11 mouse cellular contexts compared by ENCODE assay signal in genomic region chr13:54994576-54994975, GRCm38 (mm10). TPM values are rescaled to one million over a fixed set of nuclear protein-coding genes. Genes with fewer than 3 reads are reported as not detected.
DNase-seq lines count a peak whose midpoint lies in the region; ATAC-seq and TF ChIP-seq lines count a peak whose summit lies in the region.
"Had no signal": no experiment of that assay in that cellular context is flagged by ENCODE, and none has a peak within 500 bp of the region (broad histone marks: within the 10 kb centered on the region; RNA-seq: fewer than 3 reads in every experiment).

No protein-coding gene starts in this region.

- H3K27ac ChIP-seq in heart, postnatal 0 days (ENCODE audit: low read depth), result no peak overlapping the region
- peak overlapping the region; percentile 17; the same call in 1 of the 2 replicates for H3K27ac ChIP-seq in forebrain, embryonic 14.5 days (ENCODE audit: low read depth, low read length)
- H3K27ac ChIP-seq in midbrain, embryonic 11.5 days (ENCODE audit: low read depth, low read length), result peak overlapping the region; percentile 51
- H3K27ac ChIP-seq: intestine, embryonic 15.5 days; liver, embryonic 13.5 days had no signal

- intact Hi-C loops in heart, postnatal 25 days (cut with DNase I), result no loop called here

- 0 out of 2 replicates have a peak, but pooled peaks cover 4% of the 10 kb centered on the region for H3K27me3 ChIP-seq in heart, postnatal 0 days (ENCODE audit: control insufficient read depth, insufficient read depth, low read length)
- no peaks in the 10 kb centered on the region for H3K27me3 ChIP-seq in forebrain, embryonic 14.5 days (replicated peaks; ENCODE audit: control insufficient read depth, insufficient read depth, low read length)
- peaks cover 2% of the 10 kb centered on the region for H3K27me3 ChIP-seq in midbrain, embryonic 11.5 days (ENCODE audit: control insufficient read depth, insufficient read depth, low read length)
- H3K27me3 ChIP-seq: intestine, embryonic 15.5 days had no signal

- H3K4me1 ChIP-seq in heart, postnatal 0 days (ENCODE audit: control insufficient read depth, insufficient read depth), result no peaks in the 10 kb centered on the region
- peaks cover 17% of the 10 kb centered on the region for H3K4me1 ChIP-seq in forebrain, embryonic 14.5 days (ENCODE audit: control insufficient read depth, insufficient read depth, low read length)
- peaks cover 24% of the 10 kb centered on the region for H3K4me1 ChIP-seq in midbrain, embryonic 11.5 days (ENCODE audit: control insufficient read depth, insufficient read depth, low read length)
- H3K4me1 ChIP-seq: intestine, embryonic 15.5 days; liver, embryonic 13.5 days had no signal

- no peak for ATAC-seq in heart, postnatal 0 days (ENCODE audit: insufficient read depth, low read depth)
- ATAC-seq in forebrain, embryonic 14.5 days, result no peak
- peak; percentile 63 for ATAC-seq in midbrain, embryonic 11.5 days (ENCODE audit: low FRiP score)
- ATAC-seq: intestine, embryonic 15.5 days had no signal

- TF ChIP-seq EP300 in heart, postnatal 0 days (IDR thresholded peaks at IDR 0.05; ENCODE audit: low read depth), result no peak

- H3K9me3 ChIP-seq in heart, postnatal 0 days (replicated peaks; ENCODE audit: control insufficient read depth, low read length), result no peaks in the 10 kb centered on the region
- no peaks in the 10 kb centered on the region for H3K9me3 ChIP-seq in forebrain, embryonic 14.5 days (replicated peaks; ENCODE audit: control insufficient read depth, low read length)
- no peaks in the 10 kb centered on the region for H3K9me3 ChIP-seq in midbrain, embryonic 11.5 days (ENCODE audit: control insufficient read depth, low read length)
- H3K9me3 ChIP-seq: intestine, embryonic 15.5 days; liver, embryonic 13.5 days had no signal

- no peaks in the 10 kb centered on the region for H3K36me3 ChIP-seq in heart, postnatal 0 days (replicated peaks; ENCODE audit: control insufficient read depth, insufficient read depth, low read length)
- H3K36me3 ChIP-seq in forebrain, embryonic 14.5 days (ENCODE audit: control insufficient read depth, insufficient read depth, low read length), result 0 out of 2 replicates have a peak, but pooled peaks cover 4% of the 10 kb centered on the region
- H3K36me3 ChIP-seq in midbrain, embryonic 11.5 days (ENCODE audit: control insufficient read depth, insufficient read depth, low read length), result no peaks in the 10 kb centered on the region
- H3K36me3 ChIP-seq: intestine, embryonic 15.5 days; liver, embryonic 13.5 days had no signal

- H3K4me3 ChIP-seq in heart, postnatal 0 days (ENCODE audit: low read depth, low read length), result no peak overlapping the region
- no peak overlapping the region for H3K4me3 ChIP-seq in forebrain, embryonic 14.5 days (ENCODE audit: low read depth, low read length)
- no peak overlapping the region for H3K4me3 ChIP-seq in midbrain, embryonic 11.5 days (ENCODE audit: low read depth, low read length)
- H3K4me3 ChIP-seq: intestine, embryonic 15.5 days; liver, embryonic 13.5 days had no signal

- DNase-seq in heart, postnatal 0 days (ENCODE audit: low spot score), result peak; percentile 10
- DNase-seq in heart, postnatal 25 days (ENCODE audit: low spot score), result no peak
- DNase-seq in forebrain, embryonic 14.5 days (ENCODE audit: low spot score), result peak; percentile 62
- peak; percentile 93 for DNase-seq in midbrain, embryonic 11.5 days (ENCODE audit: low spot score, missing footprints)
- DNase-seq in retina, postnatal 1 day, result peak; percentile 93
- no peak for DNase-seq in lung, postnatal 4 days
- DNase-seq in frontal cortex, postnatal 36 days (ENCODE audit: low spot score in 2 of 2), result no peak
- no peak for DNase-seq in lung, postnatal 36 days
- DNase-seq: liver, embryonic 13.5 days had no signal

- 24% methylated on average over 4 of the region's 4 CpGs for WGBS in heart, postnatal 0 days
- WGBS in forebrain, embryonic 14.5 days, result 7% methylated on average over 4 of the region's 4 CpGs
- 7% methylated on average over 4 of the region's 4 CpGs for WGBS in midbrain, embryonic 11.5 days

- no peak for TF ChIP-seq CTCF in heart, postnatal 0 days (IDR thresholded peaks at IDR 0.05; ENCODE audit: low read depth)

- H3K4me2 ChIP-seq in heart, postnatal 0 days (ENCODE audit: low read depth, low read length), result no peak overlapping the region
- H3K4me2 ChIP-seq in forebrain, embryonic 14.5 days (ENCODE audit: low read length), result no peak overlapping the region
- H3K4me2 ChIP-seq in midbrain, embryonic 11.5 days, result no peak overlapping the region
- H3K4me2 ChIP-seq: intestine, embryonic 15.5 days; liver, embryonic 13.5 days had no signal

- H3K9ac ChIP-seq in heart, postnatal 0 days (replicated peaks; ENCODE audit: low read depth, low read length), result no peak overlapping the region
- no peak overlapping the region for H3K9ac ChIP-seq in forebrain, embryonic 14.5 days (ENCODE audit: low read length)
- H3K9ac ChIP-seq in midbrain, embryonic 11.5 days (ENCODE audit: low read length), result no peak overlapping the region
- H3K9ac ChIP-seq: intestine, embryonic 15.5 days; liver, embryonic 13.5 days had no signal

RNA-seq across cellular contexts. Expression of gene Hk3, which starts 26.6 kb away (rescaled TPM):
- 0.38 and 1.0 TPM in 2 replicates for total RNA-seq in heart, postnatal 0 days (2014; rRNA removed; ENCODE audit: low replicate concordance)
- 0.38 and 0.62 TPM in 2 replicates for polyA plus RNA-seq in heart, postnatal 0 days (2015; fragmentation: Nextera tagmentation; extraction: Ambion mirVana)
- under 1 TPM; 0.95 to 0.99 TPM for total RNA-seq in heart, postnatal 25 days (2021)
- 0.80 and 1.1 TPM in 2 replicates for polyA plus RNA-seq in forebrain, embryonic 14.5 days (2014; fragmentation: Nextera tagmentation; extraction: Ambion mirVana)
- polyA plus RNA-seq in midbrain, embryonic 11.5 days (2014; fragmentation: Nextera tagmentation; extraction: Ambion mirVana), result 0.94 and 0.95 TPM in 2 replicates

RNA-seq across cellular contexts. Expression of gene Unc5a, which starts 45.4 kb away (rescaled TPM):
- 3.7 and 5.5 TPM in 2 replicates for total RNA-seq in heart, postnatal 0 days (2014; rRNA removed; ENCODE audit: low replicate concordance)
- 0.70 and 0.88 TPM in 2 replicates for polyA plus RNA-seq in heart, postnatal 0 days (2015; fragmentation: Nextera tagmentation; extraction: Ambion mirVana)
- 1 to 10 TPM in 1 of 2 experiments, under 1 TPM in 1; 0.73 to 1.1 TPM for total RNA-seq in heart, postnatal 25 days (2021)
- polyA plus RNA-seq in forebrain, embryonic 14.5 days (2014; fragmentation: Nextera tagmentation; extraction: Ambion mirVana), result 12.3 and 16.2 TPM in 2 replicates
- 2.2 and 2.9 TPM in 2 replicates for polyA plus RNA-seq in midbrain, embryonic 11.5 days (2014; fragmentation: Nextera tagmentation; extraction: Ambion mirVana)
- total RNA-seq: granulocyte monocyte progenitor cell, adult 5-6 weeks had no signal

Comparison
In these comparisons a context has a peak if more than half of its experiments do, and no peak if none do; other contexts are left out.
1. DNase-seq: peak in heart, postnatal 0 days (single experiment), forebrain, embryonic 14.5 days (single experiment), midbrain, embryonic 11.5 days (single experiment) and retina, postnatal 1 day (single experiment); none in heart, postnatal 25 days (single experiment), lung, postnatal 4 days (0 of 2), frontal cortex, postnatal 36 days (0 of 2) and lung, postnatal 36 days (single experiment).